Mouse (Mus musculus) forebrain, embryonic 14.5 days (tissue): ENCODE results near the gene Amd1. TPM values are rescaled to one million over a fixed set of nuclear protein-coding genes. Genes with fewer than 3 reads are reported as not detected.
A peak's percentile ranks its signal among the peaks of the same experiment; 100 is the strongest.
"Not testable (repeated sequence)": the region's sequence is repeated elsewhere in the genome, so short reads cannot be mapped to it uniquely, and the experiment has no call there.

Source experiments
- ATAC-seq: fragments of 200-750 bp; cut with Nextera tagmentation; 2 replicates; pipeline ENCODE4 v1.8.0; 2017; ENCODE audit warnings: mild to moderate bottlenecking, moderate library complexity
- DNase-seq: peaks from one replicate; pipeline ENCODE4 v3.0.0-alpha.2; 2015; ENCODE audit warnings: low spot score
- H3K27ac ChIP-seq: fragments of 300-500 bp; sonication (generic); 2 replicates; pipeline ENCODE4 v1.5.1; 2014; ENCODE audit warnings: low read depth, mild to moderate bottlenecking, control low read depth, low read length, moderate library complexity
- H3K27me3 ChIP-seq: fragments of 300-500 bp; sonication (generic); replicated peaks from 2 replicates; pipeline ENCODE4 v1.6.1; 2014; ENCODE audit warnings: low read length, control low read depth, mixed read lengths; ENCODE audit not compliant: control insufficient read depth, insufficient read depth
- H3K36me3 ChIP-seq: fragments of 300-500 bp; sonication (generic); 2 replicates; pipeline ENCODE4 v1.6.1; 2014; ENCODE audit warnings: low read length, control low read depth; ENCODE audit not compliant: control insufficient read depth, insufficient read depth
- H3K4me1 ChIP-seq: fragments of 300-500 bp; sonication (generic); 2 replicates; pipeline ENCODE4 v1.6.1; 2014; ENCODE audit warnings: antibody characterized with exemption, low read length, control low read depth; ENCODE audit not compliant: control insufficient read depth, insufficient read depth
- H3K4me2 ChIP-seq: fragments of 300-500 bp; sonication (generic); 2 replicates; pipeline ENCODE4 v1.6.1; 2014; ENCODE audit warnings: mild to moderate bottlenecking, control low read depth, low read length
- H3K4me3 ChIP-seq: fragments of 300-500 bp; sonication (generic); 2 replicates; pipeline ENCODE4 v1.5.1; 2014; ENCODE audit warnings: low read depth, low read length, control low read depth
- H3K9ac ChIP-seq: fragments of 300-500 bp; sonication (generic); 2 replicates; pipeline ENCODE4 v1.6.1; 2014; ENCODE audit warnings: mild to moderate bottlenecking, low read length, control low read depth, moderate library complexity
- H3K9me3 ChIP-seq: fragments of 300-500 bp; sonication (generic); replicated peaks from 2 replicates; pipeline ENCODE4 v1.6.1; 2016; ENCODE audit warnings: low read length, control low read depth, mixed read lengths; ENCODE audit not compliant: control insufficient read depth
- WGBS: fragments of 180-500 bp; shearing (Covaris S2); extraction: QIAGEN DNeasy Blood & Tissue Kit; methylation state at CpG from one replicate; pipeline ENCODE4 v1.1.7; 2014; 5-methylcytosine and 5-hydroxymethylcytosine counted together
- polyA plus RNA-seq: library from polyadenylated mRNA; unstranded; fragments of >200 nt; fragmentation: Nextera tagmentation; extraction: Ambion mirVana; gene quantifications from 2 replicates; pipeline ENCODE4 v1.2.1, GENCODE M21; 2014

Amd1 gene
- polyA plus RNA-seq, 1 experiment from 2014 or later = 50.7 TPM

DNA sequence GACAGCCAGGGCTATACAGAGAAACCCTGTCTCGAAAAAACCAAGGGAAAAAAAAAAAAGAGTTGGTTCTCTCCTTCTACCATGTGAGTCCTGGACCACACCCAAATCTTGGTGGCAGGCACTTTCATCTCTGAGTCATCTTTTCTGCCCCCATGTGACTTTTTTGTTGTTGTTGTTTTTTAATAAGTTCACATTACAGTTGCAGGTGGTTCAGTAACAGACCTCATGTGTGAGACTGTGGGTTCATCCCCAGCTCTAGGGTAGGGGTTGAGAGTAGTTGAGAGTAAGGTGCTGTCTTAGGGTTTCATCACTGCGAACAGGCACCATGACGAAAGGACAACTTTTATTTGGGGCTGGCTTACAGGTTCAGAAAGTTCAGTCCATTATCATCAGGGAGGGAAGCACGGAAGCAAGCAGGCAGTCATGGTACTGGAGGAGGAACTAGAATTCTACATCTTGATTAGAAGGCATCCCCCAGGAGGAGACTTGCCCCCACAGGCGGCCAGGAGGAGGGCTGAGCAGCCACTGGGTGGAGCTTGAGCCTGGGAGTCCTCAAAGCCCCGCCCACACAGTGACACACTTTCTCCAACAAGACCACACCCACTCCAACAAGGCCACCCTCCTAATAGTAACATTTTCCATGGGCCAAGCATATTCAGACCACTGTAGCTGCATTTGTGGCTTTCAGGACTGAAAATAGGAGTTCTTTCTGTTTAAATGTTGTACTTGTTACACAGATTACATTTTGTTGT is 8.1 kb upstream of the Amd1 start:
- Histone ChIP-seq H3K4me2 (no peak overlapping the region), H3K27me3 (no peaks in the 10 kb centered on the region), H3K4me3 (no peak overlapping the region), H3K4me1 (no peaks in the 10 kb centered on the region), H3K9me3 (no peaks in the 10 kb centered on the region), H3K9ac (no peak overlapping the region), H3K36me3 (no peaks in the 10 kb centered on the region), H3K27ac (no peak overlapping the region)
- ATAC-seq = no peak
- no peak for DNase-seq
- 53% methylated on average over 6 of the region's 6 CpGs for WGBS

DNA sequence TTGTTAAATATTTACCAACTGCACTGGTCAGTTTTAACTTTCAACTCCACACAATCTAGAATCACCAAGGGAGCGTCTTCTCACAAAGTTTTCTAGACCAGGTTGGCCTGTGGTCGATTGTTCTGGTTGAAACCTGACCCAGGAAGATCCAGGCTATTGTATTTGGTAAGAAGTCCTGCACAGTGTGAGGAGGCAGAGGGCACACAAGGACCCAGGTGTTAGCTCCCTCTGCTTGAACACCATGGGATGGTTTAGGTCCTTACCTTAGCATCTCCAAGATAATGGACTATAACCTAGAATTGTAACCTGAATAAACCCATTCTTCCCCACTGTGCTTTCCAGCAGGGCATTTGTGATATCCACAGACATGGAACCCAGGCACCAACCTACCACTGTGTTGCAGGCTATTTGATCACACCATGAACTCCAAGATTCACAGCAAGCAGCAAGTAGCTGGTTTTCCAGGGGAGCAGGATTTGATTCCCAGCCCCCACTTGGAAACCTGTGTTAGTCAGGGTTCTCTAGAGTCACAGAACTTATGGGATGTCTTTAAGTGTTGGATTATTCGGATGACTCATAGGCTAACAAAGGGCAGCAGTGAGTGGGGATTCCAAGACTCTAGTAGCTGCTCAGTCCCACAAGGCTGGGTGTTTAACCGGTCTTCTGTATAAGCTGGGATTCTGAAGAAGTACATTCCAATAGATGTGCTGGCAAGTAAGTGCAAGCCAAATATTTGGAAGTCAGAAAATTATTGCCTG is 6.0 kb upstream of the Amd1 start:
- Histone ChIP-seq H3K9me3 (no peaks in the 10 kb centered on the region), H3K36me3 (no peaks in the 10 kb centered on the region), H3K4me1 (no peaks in the 10 kb centered on the region), H3K4me3 (no peak overlapping the region), H3K27ac (no peak overlapping the region), H3K4me2 (no peak overlapping the region), H3K9ac (no peak overlapping the region), H3K27me3 (no peaks in the 10 kb centered on the region)
- no peak for DNase-seq
- no peak for ATAC-seq
- 64% methylated on average over 4 of the region's 4 CpGs for WGBS

GRCm38 (mm10) chr10:40305989-40306388 is 4.0 kb upstream of the Amd1 start:
- Histone ChIP-seq H3K4me3 (no peak overlapping the region), H3K27me3 (no peaks in the 10 kb centered on the region), H3K4me2 (no peak overlapping the region), H3K9me3 (no peaks in the 10 kb centered on the region), H3K9ac (no peak overlapping the region), H3K36me3 (no peaks in the 10 kb centered on the region), H3K27ac (no peak overlapping the region), H3K4me1 (no peaks in the 10 kb centered on the region)
- no peak for ATAC-seq
- WGBS = 94% methylated on average over 1 of the region's 1 CpGs
- no peak for DNase-seq

- Histone ChIP-seq H3K4me1 (peaks cover 17% of the 10 kb centered on the region; the same call in 1 of the 2 replicates), H3K4me2 (peak overlapping the region; percentile 77), H3K9ac (peak overlapping the region; percentile 95), H3K27ac (peak overlapping the region; percentile 87), H3K4me3 (peak overlapping the region; percentile 95)
- H3K36me3 ChIP-seq, H3K9me3 ChIP-seq, H3K27me3 ChIP-seq: not testable (repeated sequence)
- peak; percentile 39 for DNase-seq
- peak; percentile 16 for ATAC-seq
- WGBS = under 1% methylated on average over 49 of the region's 91 CpGs
Measured at GRCm38 (mm10) chr10:40301181-40302075, 558 bp downstream of the Amd1 start.

DNA sequence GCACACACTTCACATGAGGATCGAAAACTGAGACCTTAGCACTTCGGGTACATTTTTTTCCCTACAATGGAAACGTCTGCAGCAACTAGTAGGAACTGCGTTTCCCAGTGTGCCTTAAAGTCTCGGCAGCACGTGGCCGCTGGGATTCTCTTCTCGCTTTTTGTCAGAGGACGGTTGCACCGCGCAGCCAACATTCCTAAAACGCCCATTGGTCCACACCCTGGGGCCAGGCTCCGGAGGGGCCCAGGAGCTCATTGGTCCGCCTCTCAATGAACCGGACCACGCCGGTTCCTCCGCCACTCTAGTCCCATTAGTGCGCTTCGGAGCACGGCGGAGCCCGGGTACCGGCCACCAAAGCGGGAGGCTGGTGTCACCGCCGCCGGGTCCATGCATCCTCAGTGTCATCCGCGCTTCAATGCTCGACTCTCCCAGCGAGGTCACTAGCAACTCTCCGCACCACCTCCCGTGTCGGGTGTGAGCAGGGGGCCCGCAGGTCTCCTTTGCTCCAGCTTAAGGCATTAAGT is 1.3 kb downstream of the Amd1 start:
- H3K4me1 ChIP-seq = peaks cover 17% of the 10 kb centered on the region; the same call in 1 of the 2 replicates
- H3K9me3 ChIP-seq = no peaks in the 10 kb centered on the region
- H3K27me3 ChIP-seq = no peaks in the 10 kb centered on the region
- DNase-seq = peak; percentile 93
- peak overlapping the region; percentile 95 for H3K9ac ChIP-seq
- H3K36me3 ChIP-seq = 0 out of 2 replicates have a peak, but pooled peaks cover 3% of the 10 kb centered on the region
- peak overlapping the region; percentile 87 for H3K27ac ChIP-seq
- peak overlapping the region; percentile 77 for H3K4me2 ChIP-seq
- peak; percentile 69 for ATAC-seq
- H3K4me3 ChIP-seq = peak overlapping the region; percentile 95
- WGBS = under 1% methylated on average over 36 of the region's 36 CpGs

DNA sequence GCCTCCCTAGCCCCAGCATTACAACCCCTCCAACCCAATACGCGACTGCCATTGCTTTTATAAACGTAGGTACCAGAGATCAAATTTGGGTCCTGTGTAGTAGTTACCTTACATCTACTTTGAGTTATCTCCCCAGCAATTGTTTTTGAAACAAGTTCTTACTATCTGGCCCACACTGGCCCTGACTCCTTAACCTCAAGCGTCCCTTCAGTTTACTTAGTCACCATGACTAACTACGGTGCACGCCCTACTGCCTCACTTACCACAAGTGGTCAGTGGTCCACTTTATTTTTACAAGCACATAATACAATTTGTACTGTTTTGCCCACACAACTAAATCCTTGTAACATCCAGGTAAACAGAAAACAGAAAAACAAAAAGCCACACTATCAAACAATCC is 9.3 kb downstream of the Amd1 start:
- Histone ChIP-seq H3K9me3 (no peaks in the 10 kb centered on the region), H3K4me2 (no peak overlapping the region), H3K36me3 (peaks cover 33% of the 10 kb centered on the region), H3K9ac (no peak overlapping the region), H3K27ac (no peak overlapping the region), H3K27me3 (no peaks in the 10 kb centered on the region), H3K4me3 (no peak overlapping the region), H3K4me1 (no peaks in the 10 kb centered on the region)
- DNase-seq = no peak
- ATAC-seq = no peak
- 96% methylated on average over 6 of the region's 6 CpGs for WGBS

GRCm38 (mm10) chr10:40286767-40287166 is 15.2 kb downstream of the Amd1 start:
- 93% methylated on average over 1 of the region's 1 CpGs for WGBS
- Histone ChIP-seq H3K4me1 (no peaks in the 10 kb centered on the region), H3K36me3 (peaks cover 41% of the 10 kb centered on the region), H3K4me3 (no peak overlapping the region), H3K27me3 (no peaks in the 10 kb centered on the region), H3K27ac (no peak overlapping the region), H3K9ac (no peak overlapping the region), H3K4me2 (no peak overlapping the region), H3K9me3 (no peaks in the 10 kb centered on the region)
- DNase-seq (no peak), ATAC-seq (no peak)

- DNase-seq = no peak
- 92% methylated on average over 1 of the region's 1 CpGs for WGBS
- no peak overlapping the region for H3K9ac ChIP-seq
- H3K4me2 ChIP-seq = no peak overlapping the region
- H3K27me3 ChIP-seq = no peaks in the 10 kb centered on the region
- no peak overlapping the region for H3K27ac ChIP-seq
- H3K36me3 ChIP-seq = peaks cover 29% of the 10 kb centered on the region
- ATAC-seq = no peak
- H3K4me3 ChIP-seq = no peak overlapping the region
- H3K4me1 ChIP-seq = no peaks in the 10 kb centered on the region
- H3K9me3 ChIP-seq = no peaks in the 10 kb centered on the region
Measured at GRCm38 (mm10) chr10:40285571-40285970, 16.4 kb downstream of the Amd1 start.
